Mouse (Mus musculus) forebrain, embryonic 11.5 days (tissue): ENCODE data around the gene Eif3l. TPM values are rescaled to one million over a fixed set of nuclear protein-coding genes. Genes with fewer than 3 reads are reported as not detected.
"Not testable (repeated sequence)": the region's sequence is repeated elsewhere in the genome, so short reads cannot be mapped to it uniquely, and the experiment has no call there.

Experiments
- ATAC-seq: fragments of 200-750 bp; cut with Nextera tagmentation; replicated peaks from 2 replicates; pipeline ENCODE4 v1.8.0; 2017; ENCODE audit warnings: moderate TSS enrichment; ENCODE audit not compliant: low FRiP score
- DNase-seq: peaks from one replicate; pipeline ENCODE4 v3.0.0-alpha.2; 2017; ENCODE audit warnings: low spot score
- H3K27ac ChIP-seq: fragments of 300-500 bp; sonication (generic); 2 replicates; pipeline ENCODE4 v1.5.1; 2014; ENCODE audit warnings: low read depth, low read length
- H3K27me3 ChIP-seq: fragments of 300-500 bp; sonication (generic); 2 replicates; pipeline ENCODE4 v1.6.1; 2014; ENCODE audit warnings: mild to moderate bottlenecking, low read length, mixed read lengths; ENCODE audit not compliant: control insufficient read depth, insufficient read depth
- H3K36me3 ChIP-seq: fragments of 300-500 bp; sonication (generic); 2 replicates; pipeline ENCODE4 v1.6.1; 2014; ENCODE audit warnings: mild to moderate bottlenecking, low read length, moderate library complexity, mixed read lengths; ENCODE audit not compliant: control insufficient read depth, insufficient read depth
- H3K4me1 ChIP-seq: fragments of 300-500 bp; sonication (generic); replicated peaks from 2 replicates; pipeline ENCODE4 v1.6.1; 2014; ENCODE audit warnings: low read length, mixed read lengths; ENCODE audit not compliant: control insufficient read depth, insufficient read depth
- H3K4me2 ChIP-seq: fragments of 300-500 bp; sonication (generic); 2 replicates; pipeline ENCODE4 v1.6.1; 2014; ENCODE audit warnings: low read depth, mild to moderate bottlenecking, low read length, moderate library complexity, mixed read lengths; ENCODE audit not compliant: severe bottlenecking
- H3K4me3 ChIP-seq: fragments of 300-500 bp; sonication (generic); 2 replicates; pipeline ENCODE4 v1.5.1; 2014; ENCODE audit warnings: low read depth, low read length
- H3K9ac ChIP-seq: fragments of 300-500 bp; sonication (generic); 2 replicates; pipeline ENCODE4 v1.6.1; 2014; ENCODE audit warnings: low read length
- H3K9me3 ChIP-seq: fragments of 300-500 bp; sonication (generic); 2 replicates; pipeline ENCODE4 v1.6.1; 2016; ENCODE audit warnings: low read length, mixed read lengths; ENCODE audit not compliant: control insufficient read depth
- WGBS: fragments of 180-500 bp; shearing (Covaris S2); extraction: QIAGEN DNeasy Blood & Tissue Kit; methylation state at CpG from one replicate; pipeline ENCODE4 v1.1.7; 2014; 5-methylcytosine and 5-hydroxymethylcytosine counted together
- polyA plus RNA-seq: library from polyadenylated mRNA; unstranded; fragments of >200 nt; fragmentation: Nextera tagmentation; extraction: Ambion mirVana; gene quantifications from 2 replicates; pipeline ENCODE4 v1.2.1, GENCODE M21; 2014

The Eif3l gene
- polyA plus RNA-seq, 1 experiment from 2014 or later: 254 TPM

GRCm38 (mm10) chr15:79030551-79031435 is 44.2 kb upstream of the Eif3l start:
- ATAC-seq: peak; percentile 84
- under 1% methylated on average over 52 of the region's 52 CpGs for WGBS

DNA sequence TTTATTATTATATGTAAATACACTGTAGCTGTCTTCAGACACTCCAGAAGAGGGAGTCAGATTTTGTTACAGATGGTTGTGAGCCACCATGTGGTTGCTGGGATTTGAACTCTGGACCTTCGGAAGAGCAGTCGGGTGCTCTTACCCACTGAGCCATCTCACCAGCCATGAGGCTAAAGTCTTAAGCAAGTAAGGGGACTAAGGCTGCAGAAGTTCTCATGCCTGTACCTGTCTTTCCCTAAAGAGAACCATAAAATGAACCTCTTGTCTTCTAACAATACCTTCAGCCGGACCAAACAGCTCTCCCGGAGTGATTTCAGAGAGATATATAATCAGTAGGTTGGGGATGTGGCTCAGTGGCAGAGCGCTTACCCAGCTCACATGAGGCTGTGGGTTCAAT is 43.1 kb upstream of the Eif3l start:
- H3K27me3 ChIP-seq, H3K4me2 ChIP-seq, H3K4me3 ChIP-seq, H3K9me3 ChIP-seq, H3K27ac ChIP-seq, ATAC-seq, H3K4me1 ChIP-seq, H3K36me3 ChIP-seq, DNase-seq, H3K9ac ChIP-seq: not testable (repeated sequence)
- 89% methylated on average over 5 of the region's 5 CpGs for WGBS

More at GRCm38 (mm10) chr15:79030551-79031435, 44.2 kb upstream of the Eif3l start:
- Histone ChIP-seq H3K27me3 (peaks cover 2% of the 10 kb centered on the region; the same call in 1 of the 2 replicates), H3K9ac (peak overlapping the region; percentile 100), H3K4me1 (peaks cover 10% of the 10 kb centered on the region; the same call in 1 of the 2 replicates), H3K4me3 (peak overlapping the region; percentile 72), H3K9me3 (no peaks in the 10 kb centered on the region), H3K36me3 (no peaks in the 10 kb centered on the region), H3K4me2 (peak overlapping the region; percentile 97), H3K27ac (peak overlapping the region; percentile 59; the same call in 1 of the 2 replicates)
- peak; percentile 95 for DNase-seq

- ATAC-seq: no peak
- 16% methylated on average over 14 of the region's 14 CpGs for WGBS
Measured at GRCm38 (mm10) chr15:79037913-79038328, 37.1 kb upstream of the Eif3l start.

GRCm38 (mm10) chr15:79038331-79038730 is 36.6 kb upstream of the Eif3l start:
- whole genome bisulfite sequencing: 70% methylated on average over 10 of the region's 10 CpGs
- Histone ChIP-seq H3K9me3 (no peaks in the 10 kb centered on the region), H3K4me3 (no peak overlapping the region), H3K4me1 (peaks cover 12% of the 10 kb centered on the region), H3K36me3 (no peaks in the 10 kb centered on the region; the same call in 1 of the 2 replicates), H3K4me2 (no peak overlapping the region), H3K27ac (no peak overlapping the region), H3K27me3 (peaks cover 34% of the 10 kb centered on the region), H3K9ac (no peak overlapping the region)
- DNase-seq (no peak), ATAC-seq (no peak)

More at GRCm38 (mm10) chr15:79037913-79038328, 37.1 kb upstream of the Eif3l start:
- H3K9ac ChIP-seq: no peak overlapping the region
- no peak overlapping the region for H3K27ac ChIP-seq
- H3K27me3 ChIP-seq: peaks cover 30% of the 10 kb centered on the region
- H3K4me2 ChIP-seq: no peak overlapping the region
- no peaks in the 10 kb centered on the region for H3K9me3 ChIP-seq
- peaks cover 12% of the 10 kb centered on the region for H3K4me1 ChIP-seq
- no peaks in the 10 kb centered on the region; the same call in 1 of the 2 replicates for H3K36me3 ChIP-seq
- H3K4me3 ChIP-seq: no peak overlapping the region
- DNase-seq: peak; percentile 89

DNA sequence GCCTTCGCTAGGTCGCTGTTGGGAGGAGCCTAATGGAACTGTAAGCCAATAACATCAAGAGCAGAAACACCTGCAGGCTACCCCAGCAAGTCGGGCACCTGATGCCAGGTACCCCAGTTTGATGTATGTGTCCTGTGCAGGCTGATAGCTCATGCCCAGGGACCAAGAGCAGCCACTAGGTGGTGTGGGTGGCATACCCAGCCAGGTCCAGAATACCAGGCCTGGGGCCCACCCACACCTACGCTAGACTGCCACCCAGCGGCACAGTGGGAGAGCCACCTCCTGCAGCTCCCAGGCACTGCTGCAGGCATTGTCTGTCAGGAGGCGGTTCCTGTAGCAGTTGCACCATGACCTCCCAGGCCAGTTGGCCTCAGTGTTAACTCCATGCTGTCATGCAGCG is 36.1 kb upstream of the Eif3l start:
- ATAC-seq (peak; percentile 53), DNase-seq (peak; percentile 86)
- 20% methylated on average over 7 of the region's 7 CpGs for WGBS
- no peak overlapping the region for H3K4me2 ChIP-seq
- peaks cover 39% of the 10 kb centered on the region for H3K27me3 ChIP-seq
- no peaks in the 10 kb centered on the region; the same call in 1 of the 2 replicates for H3K36me3 ChIP-seq
- peaks cover 12% of the 10 kb centered on the region for H3K4me1 ChIP-seq
- no peak overlapping the region for H3K27ac ChIP-seq
- no peak overlapping the region for H3K4me3 ChIP-seq
- H3K9me3 ChIP-seq: no peaks in the 10 kb centered on the region
- no peak overlapping the region for H3K9ac ChIP-seq

DNA sequence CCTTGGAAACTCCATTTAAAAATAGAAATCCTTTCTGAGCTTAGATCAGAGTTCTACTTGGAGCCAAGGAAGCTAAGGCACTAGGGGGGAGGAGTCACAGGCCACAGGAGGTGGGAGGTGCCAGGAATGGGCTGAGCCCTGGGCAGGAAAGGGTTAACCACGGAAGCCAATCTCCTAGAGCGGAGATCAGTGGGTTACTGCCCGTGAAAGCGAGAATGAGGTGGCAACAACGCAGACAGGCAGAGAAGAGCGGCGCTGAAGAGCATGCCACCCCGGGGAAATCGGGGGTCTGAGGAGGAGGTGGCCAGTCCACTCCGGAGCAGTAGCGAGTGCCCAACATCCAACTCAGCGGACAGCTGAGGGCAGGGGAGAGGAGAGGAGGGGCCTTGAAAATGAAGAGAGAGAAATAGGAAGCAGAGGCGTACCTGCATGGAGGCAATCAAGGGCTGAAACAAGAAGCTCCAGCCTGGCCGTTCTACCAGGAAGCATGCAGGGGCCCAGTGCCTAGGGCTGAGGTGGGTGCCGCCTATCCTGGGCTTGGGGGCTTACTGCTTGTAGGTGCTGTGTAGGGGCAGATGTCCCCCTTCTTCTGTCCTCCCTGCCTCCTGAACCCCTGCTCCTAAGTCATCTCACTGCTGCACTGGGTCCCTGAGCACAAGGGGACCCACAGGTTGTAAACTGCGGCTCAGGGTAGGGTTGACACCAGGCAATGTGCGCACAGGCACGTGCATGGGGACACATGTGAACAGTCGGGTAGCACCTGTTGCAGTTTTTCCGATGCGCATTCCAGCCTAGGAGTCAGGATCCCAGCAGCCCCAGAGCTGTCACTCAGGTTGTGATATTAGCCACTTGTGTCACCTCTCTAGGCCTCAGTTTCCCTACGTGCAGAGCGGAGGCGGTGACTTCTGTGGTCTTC is 34.2 kb upstream of the Eif3l start:
- Histone ChIP-seq H3K27me3 (peaks cover 40% of the 10 kb centered on the region), H3K36me3 (no peaks in the 10 kb centered on the region; the same call in 1 of the 2 replicates), H3K9ac (peak overlapping the region; percentile 37; the same call in 1 of the 2 replicates), H3K4me3 (0 out of 2 replicates have a peak overlapping the region, but pooled peaks have one; percentile 10), H3K4me2 (peak overlapping the region; percentile 40), H3K9me3 (no peaks in the 10 kb centered on the region), H3K4me1 (peaks cover 16% of the 10 kb centered on the region), H3K27ac (no peak overlapping the region)
- ATAC-seq (no peak), DNase-seq (no peak)
- 21% methylated on average over 24 of the region's 24 CpGs for WGBS

- WGBS: 81% methylated on average over 6 of the region's 6 CpGs
- Histone ChIP-seq H3K4me3 (peak within 1 kb of the TSS; percentile 42), H3K4me1 (peaks cover 16% of the 10 kb centered on the region), H3K9ac (peak within 1 kb of the TSS; percentile 39), H3K27me3 (peaks cover 40% of the 10 kb centered on the region), H3K36me3 (no peaks in the 10 kb centered on the region; the same call in 1 of the 2 replicates), H3K4me2 (peak within 1 kb of the TSS; percentile 86), H3K9me3 (no peaks in the 10 kb centered on the region), H3K27ac (no peak within 1 kb of the TSS)
- ATAC-seq (no peak), DNase-seq (no peak)
Measured at GRCm38 (mm10) chr15:79041585-79041984, 33.4 kb upstream of the Eif3l start, which contains the start of gene Galr3. TSS of gene Galr3 (plus strand) at chr15:79041885.
